Mouse (Mus musculus) left cerebral cortex, postnatal 25 days (tissue): ENCODE measurements around the gene Cnbd2. TPM values are rescaled to one million over a fixed set of nuclear protein-coding genes. Genes with fewer than 3 reads are reported as not detected.

Source experiments
- DNase-seq, 2 experiments: peaks; one replicate each; pipeline ENCODE4 v3.0.0; 2022; ENCODE audit warnings: low spot score in 2 of 2, mixed read lengths in 1 of 2
- intact Hi-C: fragments of 180-260 bp; cut with DNase I; formaldehyde crosslinking; loops from one replicate; pipeline ENCODE4 v1.15.1; 2025
- total RNA-seq, 2 experiments: library from RNA; stranded (reverse); gene quantifications; 2 replicates each; pipeline ENCODE4 v1.2.3; 2021

Cnbd2 gene
- total RNA-seq, 2 experiments from 2014 or later, result 5.4 to 5.5 TPM

DNA sequence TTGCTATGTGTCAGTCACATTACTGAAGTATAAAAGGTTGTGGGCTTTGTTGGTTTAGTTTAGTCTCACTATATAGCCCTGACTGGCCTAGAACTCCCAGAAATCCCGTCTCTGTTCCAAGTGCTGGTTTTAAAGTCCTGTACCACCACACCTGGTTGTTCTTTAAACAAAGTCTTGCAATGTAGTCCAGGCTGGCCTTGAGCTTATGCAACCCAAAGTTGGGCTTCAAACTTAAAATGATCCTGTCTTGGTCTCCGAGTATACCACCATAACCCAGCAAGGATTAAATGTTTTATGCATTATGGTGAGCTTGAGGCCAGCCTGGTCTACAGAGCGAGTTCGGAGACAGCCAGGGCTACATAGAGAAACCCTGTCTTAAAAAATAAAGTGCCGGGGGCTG lies 2.2 kb upstream of the Cnbd2 start:
- intact Hi-C loops, result loop anchor here (5.0 kb wide), 1 partner anchor 397 kb away; no protein-coding TSS in a partner anchor
- no peak for DNase-seq

DNA sequence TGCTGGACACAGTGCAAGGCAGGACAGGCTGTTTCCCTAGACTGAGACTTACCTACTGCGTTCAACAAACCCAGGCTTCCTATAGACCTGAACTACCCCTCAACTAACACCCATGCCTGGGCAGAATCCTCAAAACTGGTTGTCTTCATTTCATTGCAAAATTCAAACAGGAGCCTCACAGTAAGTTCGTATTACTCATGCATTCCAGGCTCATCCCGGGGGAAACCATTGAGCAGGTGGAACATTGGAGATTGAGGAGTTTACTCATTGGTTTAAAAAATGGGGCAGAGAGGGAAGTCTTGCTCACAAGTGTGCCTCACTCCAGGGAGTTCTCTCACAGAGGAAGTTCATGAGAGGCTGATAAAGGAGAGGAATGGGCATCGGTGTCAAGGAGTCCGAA lies 1.6 kb upstream of the Cnbd2 start:
- DNase-seq, result no peak
- intact Hi-C loops, result no loop called here

DNA sequence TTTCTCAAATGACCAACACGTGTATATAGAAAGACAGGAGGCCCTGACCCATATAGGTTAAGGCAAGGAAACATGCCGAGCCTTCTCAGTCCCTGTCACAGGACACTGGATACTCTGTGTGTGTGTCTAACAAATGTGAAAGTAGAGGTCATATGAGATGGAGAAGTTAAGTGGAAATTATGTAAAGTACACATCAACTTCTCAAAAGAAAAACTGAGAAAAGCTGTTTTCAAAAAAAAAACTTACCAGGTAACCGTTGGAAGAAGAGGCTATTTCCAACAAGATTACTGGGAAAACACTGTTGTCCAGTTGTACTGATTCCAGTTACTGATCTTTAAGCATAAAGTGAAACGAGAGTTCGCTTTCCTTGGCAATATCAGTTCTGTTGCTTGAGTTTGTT lies 1.2 kb upstream of the Cnbd2 start:
- DNase-seq, result no peak
- intact Hi-C loops, result no loop called here

DNA sequence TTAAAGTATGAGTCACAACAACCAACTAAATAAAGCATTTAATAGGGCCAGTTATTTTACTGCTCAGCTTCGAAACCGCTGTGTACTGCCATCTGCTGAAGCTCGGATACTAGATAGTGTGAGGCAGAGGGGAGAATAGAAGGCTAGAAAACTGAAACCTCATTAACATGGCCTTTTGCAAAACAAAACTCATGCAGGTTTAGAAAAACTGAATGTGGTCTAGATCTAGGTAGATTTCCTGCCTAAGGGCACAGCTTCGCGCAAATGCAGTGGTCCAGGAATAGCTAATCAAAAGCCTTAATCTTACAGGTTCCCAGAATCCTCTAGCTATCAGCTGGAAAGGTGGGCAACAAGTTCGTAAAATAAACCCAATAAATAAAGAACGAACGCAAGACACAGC lies 658 bp upstream of the Cnbd2 start:
- intact Hi-C loops, result no loop called here
- DNase-seq, result no peak

DNA sequence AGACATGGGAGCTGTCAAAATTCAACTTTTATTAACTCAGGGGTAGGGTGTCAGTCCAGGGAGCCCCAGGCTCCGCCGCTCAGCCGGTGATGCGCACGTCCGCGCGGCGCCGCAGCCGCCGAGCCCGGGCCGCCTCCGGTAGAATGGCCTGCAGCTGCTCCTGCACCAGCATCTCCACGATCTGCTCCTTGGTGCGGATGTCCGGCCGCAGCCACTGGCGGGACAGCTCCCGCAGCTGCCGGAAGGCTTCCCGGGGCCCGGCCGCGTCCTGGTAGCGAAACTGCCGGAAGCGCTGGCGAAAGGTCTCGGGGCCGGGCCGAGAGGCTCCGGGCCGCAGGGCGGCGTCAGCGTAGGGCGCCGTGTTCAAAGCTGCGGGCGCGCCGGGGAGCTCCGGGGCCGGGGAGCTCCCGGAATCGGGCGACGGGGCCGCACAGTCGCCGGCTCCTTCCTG lies 233 bp upstream of the Cnbd2 start:
- peak; percentile 34 to 54 for DNase-seq
- intact Hi-C loops, result loop anchor here (1.0 kb wide), 1 partner anchor 203 kb away; no protein-coding TSS in a partner anchor

DNA sequence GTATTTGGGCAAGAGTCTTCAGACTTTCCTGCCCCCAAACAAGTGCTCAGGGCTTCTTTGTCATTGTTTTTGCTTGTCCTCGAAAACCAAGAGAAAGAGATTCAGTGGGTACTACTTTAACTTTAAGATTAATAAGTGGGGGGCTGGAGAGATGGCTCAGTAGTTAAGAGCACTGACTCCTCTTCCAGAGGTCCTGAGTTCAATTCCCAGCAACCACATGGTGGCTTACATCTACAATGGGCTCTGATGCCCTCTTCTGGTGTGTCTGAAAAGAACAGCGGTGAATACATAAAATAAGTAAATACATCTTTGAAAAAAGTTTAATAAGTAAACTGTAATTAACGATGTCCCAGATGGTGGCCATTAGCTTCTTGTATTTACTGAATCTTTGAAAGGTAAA lies 1.1 kb downstream of the Cnbd2 start:
- no peak for DNase-seq
- intact Hi-C loops, result no loop called here

DNA sequence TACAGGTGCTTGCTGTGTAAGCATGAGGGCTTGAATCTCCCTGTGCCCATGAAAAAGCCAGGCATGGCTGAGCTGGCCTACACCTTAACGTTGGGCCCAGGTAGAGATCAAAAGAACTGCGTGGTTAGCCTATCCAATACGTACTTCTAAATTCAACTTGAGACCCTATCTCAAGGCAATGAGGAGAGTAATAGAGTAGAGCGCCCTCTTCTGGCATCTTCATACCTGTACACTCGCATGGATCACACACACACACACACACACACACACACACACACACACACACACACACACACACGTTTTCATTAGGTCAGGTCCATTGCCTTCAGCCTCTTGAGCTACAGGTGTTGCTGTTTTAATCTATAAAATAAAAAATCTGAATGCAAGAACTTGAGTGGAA lies 2.7 kb downstream of the Cnbd2 start:
- no peak for DNase-seq
- intact Hi-C loops, result no loop called here

DNA sequence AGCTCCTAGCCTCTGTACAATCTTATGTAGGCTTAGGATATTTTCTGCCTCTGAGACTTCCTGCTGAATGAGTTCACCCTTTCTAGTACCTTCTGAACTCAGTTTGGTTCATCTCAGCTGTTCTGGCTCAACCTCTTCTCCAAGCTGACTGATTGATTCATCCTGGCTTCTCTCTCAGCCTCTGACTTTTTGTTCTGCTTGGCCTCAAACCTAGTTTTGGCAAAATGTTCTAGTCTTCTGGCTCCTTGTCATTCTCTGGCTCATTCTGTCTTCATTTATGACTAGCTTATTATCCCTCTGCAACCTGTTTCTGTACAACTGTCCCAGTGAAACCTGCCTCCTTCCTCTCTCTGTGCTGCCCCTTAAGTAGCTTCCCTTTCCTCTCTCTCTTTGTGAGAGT lies 6.4 kb downstream of the Cnbd2 start:
- no peak for DNase-seq
- intact Hi-C loops, result no loop called here

DNA sequence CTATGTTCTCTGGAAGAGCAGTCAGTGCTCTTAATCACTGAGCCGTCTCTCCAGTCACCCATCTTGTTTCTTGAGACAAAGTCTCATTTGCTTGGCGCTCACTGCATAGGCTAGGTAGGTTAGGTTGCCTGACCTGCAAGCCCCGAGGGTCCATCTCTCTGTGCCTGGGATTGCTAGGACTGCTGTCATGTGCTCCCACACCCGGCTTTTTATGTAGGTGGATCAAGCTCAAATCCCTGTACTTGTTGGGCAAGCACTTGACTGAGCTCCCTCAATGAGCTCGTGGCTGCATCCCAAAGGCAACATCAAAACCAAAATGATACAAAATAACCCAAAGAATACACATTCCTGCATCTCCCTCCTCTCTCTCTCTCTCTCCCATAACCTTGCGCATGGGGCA lies 9.4 kb downstream of the Cnbd2 start:
- intact Hi-C loops, result no loop called here
- no peak for DNase-seq

DNA sequence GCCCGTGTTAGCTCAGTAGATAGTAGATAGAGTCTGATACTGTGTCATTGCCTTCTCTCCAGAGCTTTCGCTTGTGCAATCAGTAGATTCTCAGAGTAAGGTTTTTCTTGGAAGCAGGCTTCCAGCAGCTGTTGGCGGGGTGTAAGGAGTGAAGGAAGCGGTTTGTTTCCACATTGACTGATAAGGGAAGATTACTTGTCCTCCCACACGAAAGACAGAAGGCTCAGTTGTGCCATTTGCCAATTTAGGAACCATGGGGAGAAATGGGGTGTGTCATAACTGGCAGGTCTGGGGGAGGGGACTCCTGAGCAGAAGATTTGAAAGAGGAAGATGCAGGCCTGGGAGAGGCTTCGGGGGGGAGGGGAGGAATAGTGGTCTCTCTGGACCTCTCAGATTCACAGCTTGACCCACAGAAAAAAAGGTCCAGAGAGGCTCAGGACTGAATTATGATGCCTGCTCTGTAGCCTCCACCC lies 12.1 kb downstream of the Cnbd2 start:
- DNase-seq, result peak; percentile 38 to 80
- intact Hi-C loops, result no loop called here

DNA sequence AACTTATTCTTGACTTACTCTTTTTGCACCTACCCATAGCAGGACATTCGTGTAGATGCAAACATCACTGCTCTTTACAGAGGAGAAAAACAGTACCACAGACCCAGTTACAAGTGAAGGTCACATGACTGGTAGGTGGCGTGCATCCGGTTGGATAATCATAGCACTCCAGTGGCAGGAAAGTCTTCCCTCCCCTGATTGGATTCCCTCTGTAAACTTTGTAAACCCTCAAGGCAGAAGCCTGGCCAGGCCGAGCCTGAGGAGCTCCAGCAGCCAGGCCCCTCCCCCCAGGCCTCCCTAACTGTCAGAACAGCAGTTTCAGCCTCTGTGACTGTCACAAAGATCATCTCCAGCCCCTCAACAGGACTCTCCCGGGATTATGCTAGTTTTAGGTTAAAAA lies 12.6 kb downstream of the Cnbd2 start:
- DNase-seq, result no peak
- intact Hi-C loops, result no loop called here

DNA sequence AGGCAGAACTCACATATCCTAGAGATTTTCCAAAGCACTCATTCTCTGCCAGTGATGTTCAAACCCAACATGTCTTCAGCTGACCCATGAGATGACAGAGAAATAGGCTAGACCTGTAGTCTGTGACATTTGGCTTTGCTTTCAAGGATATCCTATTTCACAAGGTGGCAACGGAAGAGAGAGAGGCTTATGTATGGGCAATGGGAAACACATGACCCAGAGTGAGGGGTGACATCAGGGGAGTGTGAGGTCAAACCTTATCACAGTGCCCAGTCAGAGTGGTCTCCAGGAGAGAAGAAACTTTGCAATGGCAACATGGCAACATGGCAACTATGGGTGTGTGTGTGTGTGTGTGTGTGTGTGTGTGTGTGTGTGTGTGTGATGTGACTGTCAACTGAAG lies 18.6 kb downstream of the Cnbd2 start:
- no peak for DNase-seq
- intact Hi-C loops, result no loop called here

DNA sequence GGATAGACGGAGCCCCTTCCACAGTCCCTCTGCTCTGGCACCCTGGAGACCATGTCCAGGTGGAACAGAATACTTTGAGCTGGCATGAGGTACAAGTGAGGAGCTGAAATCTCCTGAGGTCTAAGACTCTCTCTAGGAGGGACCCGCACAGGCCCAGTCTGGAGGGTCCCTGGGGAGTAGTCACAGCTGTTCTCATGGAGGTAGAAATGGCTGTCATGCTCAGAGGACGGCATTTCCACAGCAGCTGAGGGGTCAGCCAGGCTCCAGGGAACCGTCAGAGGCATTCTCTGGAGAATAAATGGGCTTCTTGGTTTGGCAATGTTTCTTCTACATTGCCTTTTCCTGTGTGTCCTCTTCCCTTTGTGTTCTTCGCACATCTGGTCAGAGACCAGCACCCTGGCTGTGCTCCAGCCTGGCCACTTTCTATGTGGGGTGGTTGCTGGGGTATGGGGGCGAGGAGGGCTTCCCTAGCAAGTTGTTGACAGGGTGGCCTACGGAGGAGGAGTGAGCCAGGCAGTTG lies 19.4 kb downstream of the Cnbd2 start:
- intact Hi-C loops, result no loop called here
- no peak for DNase-seq

DNA sequence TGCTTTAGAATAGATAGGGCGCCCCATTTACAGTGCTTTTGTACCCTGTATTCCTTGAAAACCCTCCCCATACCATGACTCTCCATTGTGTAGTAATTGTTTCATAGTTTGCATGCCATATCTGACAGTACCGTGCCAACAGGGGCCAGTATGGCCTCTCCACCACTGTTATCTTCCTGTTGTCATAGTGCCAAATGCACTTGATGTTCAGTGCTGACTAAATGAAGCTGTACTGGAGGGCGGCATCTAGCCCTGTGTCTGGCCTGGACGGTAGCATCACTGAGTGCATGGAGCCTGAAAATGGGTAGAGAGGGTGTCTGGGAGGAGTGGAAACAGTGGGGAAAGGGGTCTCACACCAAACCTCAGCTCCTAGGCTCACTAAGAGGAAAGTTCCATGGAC lies 28.0 kb downstream of the Cnbd2 start:
- intact Hi-C loops, result loop anchor here (5.0 kb wide), 1 partner anchor 177 kb away; no protein-coding TSS in a partner anchor
- DNase-seq, result no peak

DNA sequence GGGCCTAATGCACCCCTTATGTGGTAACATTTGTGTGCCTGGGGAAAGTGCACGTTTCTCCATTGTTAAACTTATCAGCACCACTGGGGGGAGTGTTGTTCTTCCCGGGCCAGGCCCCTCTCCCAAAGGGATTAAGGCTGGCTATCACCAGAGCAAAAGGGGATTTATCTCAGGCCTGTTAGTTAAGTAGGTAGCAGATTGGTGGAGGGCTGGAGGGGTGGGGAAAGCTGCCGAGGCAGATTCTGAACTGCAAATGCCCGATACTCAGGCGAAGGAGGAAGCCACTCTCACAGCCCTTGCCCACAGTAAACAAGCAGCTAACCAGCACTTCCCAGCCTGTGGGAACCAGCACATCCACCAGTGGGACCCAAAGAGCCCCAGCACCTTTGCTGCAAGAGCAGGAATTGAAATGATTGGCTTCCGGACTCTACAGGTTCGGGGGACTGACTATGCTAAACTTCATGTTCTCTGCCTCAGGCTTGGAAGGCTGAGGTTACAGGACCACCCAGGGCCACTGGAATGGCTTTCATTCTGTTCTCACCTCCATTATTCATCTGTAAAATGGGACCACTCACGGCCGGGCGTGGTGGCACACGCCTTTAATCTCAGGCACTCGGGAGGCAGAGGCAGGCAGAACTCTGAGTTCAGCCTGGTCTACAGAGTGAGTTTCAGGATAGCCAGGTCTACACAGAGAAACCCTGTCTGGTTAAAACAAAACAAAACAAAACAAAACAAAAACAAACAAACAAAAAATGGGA lies 32.9 kb downstream of the Cnbd2 start:
- DNase-seq, result peak in 1 of 2 experiments; percentile 20
- intact Hi-C loops, result loop anchor here (5.0 kb wide), 1 partner anchor 172 kb away; no protein-coding TSS in a partner anchor

DNA sequence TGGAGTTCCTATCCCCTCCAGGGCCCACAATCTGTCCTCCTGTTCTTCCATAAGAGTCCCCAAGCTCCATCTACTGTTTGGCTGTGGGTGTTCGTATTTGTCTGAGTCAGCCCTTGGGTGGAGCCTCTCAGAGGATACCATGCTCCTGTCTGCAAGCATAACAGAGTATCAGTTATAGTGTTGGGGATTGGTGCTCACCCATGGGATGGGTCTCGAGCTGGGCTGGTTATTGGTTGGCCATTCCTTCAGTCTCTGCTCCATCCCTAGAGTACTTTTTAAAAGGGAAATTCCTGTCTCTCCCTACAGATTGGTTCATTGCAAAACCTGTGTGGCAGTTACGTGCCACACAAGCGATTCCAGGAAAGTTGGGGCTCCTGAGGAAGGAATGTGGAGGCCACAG lies 36.7 kb downstream of the Cnbd2 start:
- intact Hi-C loops, result no loop called here
- no peak for DNase-seq

DNA sequence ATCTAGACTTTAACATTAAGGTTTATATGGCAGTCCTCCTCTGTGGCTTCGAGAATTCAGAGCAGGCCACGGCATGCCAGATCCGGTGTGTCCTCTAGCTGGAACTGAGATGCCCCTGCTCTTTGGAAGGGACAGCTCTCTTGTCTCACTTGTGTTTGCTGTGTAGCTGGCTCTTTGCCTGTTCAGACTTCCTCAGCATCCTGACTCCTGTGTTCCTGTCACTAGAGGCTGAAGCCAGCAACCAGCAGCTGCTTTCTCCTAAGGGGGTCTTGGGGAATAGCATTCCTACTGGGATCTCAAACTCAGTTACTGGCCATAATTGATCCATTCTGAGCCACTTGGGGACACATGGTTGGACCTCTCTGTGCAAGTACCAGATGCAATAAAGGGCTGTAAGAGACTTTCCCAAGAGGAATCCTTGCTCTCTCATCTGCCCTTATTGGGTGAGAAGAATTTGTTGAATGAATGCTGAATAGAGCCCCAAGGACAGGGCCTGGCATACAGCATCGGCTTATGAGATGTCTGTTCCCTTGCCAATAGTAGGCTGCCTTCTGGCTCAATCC lies 37.3 kb downstream of the Cnbd2 start:
- DNase-seq, result no peak
- intact Hi-C loops, result no loop called here

DNA sequence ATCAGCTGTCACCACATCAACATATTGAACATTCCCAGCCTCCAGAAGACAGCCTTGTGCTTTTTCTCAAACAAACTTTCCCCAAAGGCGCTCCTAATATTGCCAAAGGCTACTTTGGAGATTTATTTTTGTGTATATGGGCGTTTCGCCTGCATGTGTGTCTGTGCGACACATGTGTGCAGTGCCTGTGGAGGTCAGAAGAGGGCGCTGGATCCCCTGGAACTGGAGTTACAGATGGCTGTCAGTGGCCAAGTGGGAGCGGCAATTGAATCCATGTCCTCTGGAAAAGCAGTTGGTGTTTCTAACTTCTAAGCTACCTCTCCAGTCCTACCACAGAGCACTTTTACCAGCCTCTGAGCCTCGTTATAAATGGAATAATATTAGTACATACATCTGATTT lies 39.1 kb downstream of the Cnbd2 start:
- intact Hi-C loops, result no loop called here

DNA sequence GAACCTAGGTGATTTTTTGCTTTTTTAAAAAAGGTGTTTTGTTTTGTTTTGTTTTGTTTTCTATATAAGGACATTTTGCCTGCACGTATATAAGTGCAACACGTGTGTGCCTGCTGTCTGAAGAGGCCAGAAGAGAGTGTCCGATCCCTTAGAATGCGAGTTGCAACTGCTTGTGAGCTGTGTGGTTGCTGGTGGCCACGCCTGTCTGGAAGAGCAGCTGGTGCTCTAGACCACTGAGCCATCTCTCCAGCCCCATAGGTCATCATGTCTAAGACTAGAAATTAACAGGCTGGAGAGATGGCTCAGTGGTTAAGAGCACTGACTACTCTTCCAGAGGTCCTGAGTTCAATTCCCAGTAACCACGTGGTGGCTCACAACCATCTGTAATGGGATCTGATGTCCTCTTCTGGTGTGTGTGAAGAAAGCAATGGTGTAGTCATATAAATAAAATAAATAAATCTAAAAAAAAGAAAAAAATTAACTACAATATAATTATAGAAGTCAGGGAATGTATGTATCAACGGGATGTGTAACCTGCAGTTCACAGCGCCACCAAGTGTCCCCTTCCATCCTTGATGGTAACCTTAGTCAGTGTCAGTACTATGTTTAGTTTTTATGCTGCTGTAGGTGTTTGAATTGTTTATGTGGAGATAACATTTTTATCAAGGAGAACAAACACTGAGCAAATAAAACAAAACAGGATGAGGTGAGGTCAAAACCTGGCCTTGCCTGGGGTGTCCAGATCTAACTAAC lies 40.5 kb downstream of the Cnbd2 start:
- intact Hi-C loops, result no loop called here
- DNase-seq, result no peak

More for the DNA sequence above, 39.1 kb downstream of the Cnbd2 start:
- no peak for DNase-seq

DNA sequence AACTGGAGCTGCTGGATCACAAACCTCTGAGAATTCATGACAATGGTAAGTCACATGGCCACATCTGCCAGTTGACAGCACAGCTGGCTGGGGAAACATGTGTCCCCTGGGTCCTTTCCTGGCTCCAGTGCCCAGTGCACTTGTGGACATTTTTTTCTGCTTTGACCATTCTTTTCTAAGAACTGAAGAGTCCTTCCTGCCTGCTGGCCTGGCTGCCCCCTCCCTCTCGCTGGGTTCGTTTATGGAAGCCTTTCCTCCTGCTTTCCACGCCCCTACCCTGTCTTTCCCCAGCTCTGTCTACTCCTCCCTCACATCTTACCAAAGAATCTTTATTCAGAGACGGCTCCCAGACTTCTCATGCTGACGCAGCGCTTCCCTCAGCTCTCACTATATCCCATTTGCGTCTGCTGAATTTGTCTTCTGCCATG lies 41.2 kb downstream of the Cnbd2 start:
- intact Hi-C loops, result no loop called here
- DNase-seq, result peak in 1 of 2 experiments; percentile 43
